Mouse (Mus musculus) hindbrain, embryonic 15.5 days (tissue): ENCODE results near the gene Olfr750. TPM values are rescaled to one million over a fixed set of nuclear protein-coding genes. Genes with fewer than 3 reads are reported as not detected.

Experiments used
- polyA plus RNA-seq: library from polyadenylated mRNA; unstranded; fragments of >200 nt; fragmentation: Nextera tagmentation; extraction: Ambion mirVana; gene quantifications from 2 replicates; pipeline ENCODE4 v1.2.1, GENCODE M21; 2015

The Olfr750 gene
- polyA plus RNA-seq, 1 experiment from 2014 or later, result 0.08 TPM

Other genes with a start within 250 kb of the Olfr750 start
- gene Tep1, start 203.9 kb downstream of the Olfr750 start, polyA plus RNA-seq, result 2.0 and 2.9 TPM in 2 replicates
- 3.1 and 3.3 TPM in 2 replicates for gene Klhl33, start 176.9 kb downstream of the Olfr750 start, polyA plus RNA-seq
- gene Osgep, start 149.5 kb downstream of the Olfr750 start, polyA plus RNA-seq, result 110 and 111 TPM in 2 replicates
- 172 and 178 TPM in 2 replicates for gene Apex1, start 149.5 kb downstream of the Olfr750 start, polyA plus RNA-seq
- 92.4 and 107 TPM in 2 replicates for gene Pip4p1, start 143.6 kb downstream of the Olfr750 start, polyA plus RNA-seq
- 22.1 and 25.5 TPM in 2 replicates for gene Pnp, start 143.4 kb downstream of the Olfr750 start, polyA plus RNA-seq
- gene Gm49342, start 129.9 kb downstream of the Olfr750 start, polyA plus RNA-seq, result not detected in 2 replicates
- gene Pnp2, start 118.4 kb downstream of the Olfr750 start, polyA plus RNA-seq, result 0.79 and 0.82 TPM in 2 replicates
- gene Rnase10, start 66.7 kb downstream of the Olfr750 start, polyA plus RNA-seq, result not detected in 2 replicates
- gene Rnase9, start 32.6 kb downstream of the Olfr750 start, polyA plus RNA-seq, result not detected in 2 replicates
- gene Rnase11, start 24.3 kb downstream of the Olfr750 start, polyA plus RNA-seq, result not detected in 2 replicates
- not detected in 2 replicates for gene Rnase12, start 16.8 kb downstream of the Olfr750 start, polyA plus RNA-seq
- 16.4 and 17.6 TPM in 2 replicates for gene Rnase4, start 16.6 kb upstream of the Olfr750 start, polyA plus RNA-seq
- gene Ang, start 16.7 kb upstream of the Olfr750 start, polyA plus RNA-seq, result 5.0 TPM in 2 replicates
- not detected in 2 replicates for gene Eddm3b, start 40.0 kb upstream of the Olfr750 start, polyA plus RNA-seq
- gene Rnase6, start 49.5 kb upstream of the Olfr750 start, polyA plus RNA-seq, result 0.84 and 1.4 TPM in 2 replicates
- 0.54 and 0.96 TPM in 2 replicates for gene Rnase1, start 72.3 kb upstream of the Olfr750 start, polyA plus RNA-seq
- gene Rnase2b, start 87.8 kb upstream of the Olfr750 start, polyA plus RNA-seq, result not detected in 2 replicates
- not detected in 2 replicates for gene Ang2, start 124.7 kb upstream of the Olfr750 start, polyA plus RNA-seq
- not detected in 2 replicates for gene Ear14, start 129.0 kb upstream of the Olfr750 start, polyA plus RNA-seq
- not detected in 2 replicates for gene Rnase2a, start 181.7 kb upstream of the Olfr750 start, polyA plus RNA-seq